Mouse (Mus musculus) erythroblast, adult 5-6 weeks (primary cell): ENCODE measurements around the gene Gm49337. TPM values are rescaled to one million over a fixed set of nuclear protein-coding genes. Genes with fewer than 3 reads are reported as not detected.
A peak's percentile ranks its signal among the peaks of the same experiment; 100 is the strongest.
"Not testable (repeated sequence)": the region's sequence is repeated elsewhere in the genome, so short reads cannot be mapped to it uniquely, and the experiment has no call there.

ENCODE experiments used
- ATAC-seq: replicated peaks from 2 replicates; pipeline ENCODE4 v1.8.0; 2016; ENCODE audit warnings: moderate number of reproducible peaks, mild to moderate bottlenecking, moderate TSS enrichment, inconsistent platforms; ENCODE audit not compliant: poor library complexity, low FRiP score, severe bottlenecking
- total RNA-seq, 2 experiments: library from RNA; stranded (forward) in 1 of 2; stranded (reverse) in 1 of 2; fragments of 150-400 nt in 1 of 2; fragments of 200-764, 138-1000 nt in 1 of 2; gene quantifications; 2 replicates each; pipeline versions ENCODE4 v1.2.3 to v1.2.4; 2015 to 2017; ENCODE audit warnings: low replicate concordance in 2 of 2

The Gm49337 gene
- total RNA-seq, 2 experiments from 2014 or later: not detected

- ATAC-seq: peak; percentile 90
These were observed 20.6 kb downstream of the Gm49337 start for GRCm38 (mm10) chr4:116193583-116194383.

- ATAC-seq: no peak
These were observed 25.2 kb downstream of the Gm49337 start for GRCm38 (mm10) chr4:116198422-116198821.

- no peak for ATAC-seq
These were observed 31.2 kb downstream of the Gm49337 start for GRCm38 (mm10) chr4:116204422-116204821.

- no peak for ATAC-seq
These were observed 33.3 kb downstream of the Gm49337 start for GRCm38 (mm10) chr4:116206531-116206930.

GRCm38 (mm10) chr4:116208891-116209290, 35.7 kb downstream of the Gm49337 start:
- no peak for ATAC-seq

- ATAC-seq: no peak
These were observed 42.9 kb downstream of the Gm49337 start for GRCm38 (mm10) chr4:116215895-116216605.

GRCm38 (mm10) chr4:116217046-116217445, 43.9 kb downstream of the Gm49337 start:
- no peak for ATAC-seq

- not testable (repeated sequence) for ATAC-seq
These were observed 44.5 kb downstream of the Gm49337 start for GRCm38 (mm10) chr4:116217661-116218060.

GRCm38 (mm10) chr4:116219056-116219455, 45.9 kb downstream of the Gm49337 start:
- ATAC-seq: no peak

GRCm38 (mm10) chr4:116220071-116220650, 47.0 kb downstream of the Gm49337 start:
- ATAC-seq: no peak

GRCm38 (mm10) chr4:116220780-116221139, 47.6 kb downstream of the Gm49337 start:
- ATAC-seq: peak; percentile 71

GRCm38 (mm10) chr4:116221140-116221851, 48.1 kb downstream of the Gm49337 start, which contains the start of gene Pik3r3:
Pik3r3 (plus strand) TSS chr4:116221618.
- peak; percentile 99 for ATAC-seq

GRCm38 (mm10) chr4:116221996-116222842, 49.0 kb downstream of the Gm49337 start:
- no peak for ATAC-seq

- ATAC-seq: no peak
These were observed 49.6 kb downstream of the Gm49337 start for GRCm38 (mm10) chr4:116222843-116223119.

- ATAC-seq: no peak
These were observed 70.2 kb downstream of the Gm49337 start for GRCm38 (mm10) chr4:116243377-116243776.

- ATAC-seq: no peak
These were observed 71.1 kb downstream of the Gm49337 start for GRCm38 (mm10) chr4:116244240-116244639.

GRCm38 (mm10) chr4:116245926-116246325, 72.7 kb downstream of the Gm49337 start:
- not testable (repeated sequence) for ATAC-seq

- no peak for ATAC-seq
These were observed 76.8 kb downstream of the Gm49337 start for GRCm38 (mm10) chr4:116249986-116250385.

- ATAC-seq: no peak
These were observed 95.0 kb downstream of the Gm49337 start for GRCm38 (mm10) chr4:116268220-116268619.
